Mouse (Mus musculus) limb, embryonic 11.5 days (tissue): ENCODE measurements around the gene Ap1b1. TPM values are rescaled to one million over a fixed set of nuclear protein-coding genes. Genes with fewer than 3 reads are reported as not detected.

Experiments used
- ATAC-seq: fragments of 200-750 bp; cut with Nextera tagmentation; 2 replicates; pipeline ENCODE4 v1.8.0; 2017; ENCODE audit warnings: low read depth; ENCODE audit not compliant: insufficient number of reproducible peaks, low FRiP score, low TSS enrichment
- DNase-seq: peaks from one replicate; pipeline ENCODE4 v3.0.0-alpha.2; 2015; ENCODE audit warnings: low spot score
- H3K27ac ChIP-seq: fragments of 300-500 bp; sonication (generic); replicated peaks from 2 replicates; pipeline ENCODE4 v1.5.1; 2014; ENCODE audit warnings: low read depth, mild to moderate bottlenecking, low read length
- H3K27me3 ChIP-seq: fragments of 300-500 bp; sonication (generic); 2 replicates; pipeline ENCODE4 v1.6.1; 2014; ENCODE audit warnings: mild to moderate bottlenecking, low read length, mixed read lengths; ENCODE audit not compliant: control insufficient read depth, insufficient read depth
- H3K36me3 ChIP-seq: fragments of 300-500 bp; sonication (generic); 2 replicates; pipeline ENCODE4 v1.6.1; 2014; ENCODE audit warnings: mild to moderate bottlenecking, low read length, moderate library complexity, mixed read lengths; ENCODE audit not compliant: control insufficient read depth, insufficient read depth
- H3K4me1 ChIP-seq: fragments of 300-500 bp; sonication (generic); 2 replicates; pipeline ENCODE4 v1.6.1; 2014; ENCODE audit warnings: low read length, mixed read lengths; ENCODE audit not compliant: control insufficient read depth, insufficient read depth
- H3K4me2 ChIP-seq: fragments of 300-500 bp; sonication (generic); 2 replicates; pipeline ENCODE4 v1.6.1; 2014; ENCODE audit warnings: low read depth, mild to moderate bottlenecking, moderate library complexity; ENCODE audit not compliant: severe bottlenecking
- H3K4me3 ChIP-seq: fragments of 300-500 bp; sonication (generic); 2 replicates; pipeline ENCODE4 v1.5.1; 2014; ENCODE audit warnings: low read depth, low read length
- H3K9ac ChIP-seq: fragments of 300-500 bp; sonication (generic); 2 replicates; pipeline ENCODE4 v1.6.1; 2014; ENCODE audit warnings: mild to moderate bottlenecking, low read length
- H3K9me3 ChIP-seq: fragments of 300-500 bp; sonication (generic); 2 replicates; pipeline ENCODE4 v1.6.1; 2016; ENCODE audit warnings: low read length; ENCODE audit not compliant: control insufficient read depth
- WGBS: fragments of 180-500 bp; shearing (Covaris S2); extraction: QIAGEN DNeasy Blood & Tissue Kit; methylation state at CpG from one replicate; pipeline ENCODE4 v1.1.7; 2014; 5-methylcytosine and 5-hydroxymethylcytosine counted together
- polyA plus RNA-seq: library from polyadenylated mRNA; unstranded; fragments of >200 nt; fragmentation: Nextera tagmentation; extraction: Ambion mirVana; gene quantifications from 2 replicates; pipeline ENCODE4 v1.2.1, GENCODE M21; 2014

Gene Ap1b1
- polyA plus RNA-seq, 1 experiment from 2014 or later = 48.9 TPM

DNA sequence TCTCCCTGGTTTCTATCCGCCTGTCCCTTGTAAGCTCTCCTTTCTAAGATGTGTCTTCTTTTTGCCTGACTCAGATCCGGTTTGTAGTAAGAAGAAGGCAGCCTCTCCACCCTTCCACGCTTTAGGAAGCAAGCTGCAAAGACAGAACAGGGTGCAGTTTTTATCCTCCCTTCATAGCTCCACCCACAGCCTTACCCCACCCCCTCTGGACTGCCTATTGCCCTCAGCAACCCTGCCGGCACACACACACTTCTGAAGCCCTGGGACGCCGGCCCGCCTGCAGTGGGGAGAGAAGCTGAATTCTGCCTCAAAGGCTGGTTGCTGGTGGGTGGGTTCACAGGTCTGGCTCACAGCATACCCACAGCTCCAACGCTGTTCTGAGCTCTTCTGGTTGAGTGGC lies 32.7 kb upstream of the Ap1b1 start:
- Histone ChIP-seq H3K9me3 (no peaks in the 10 kb centered on the region), H3K36me3 (no peaks in the 10 kb centered on the region), H3K9ac (no peak overlapping the region), H3K27me3 (peaks cover 51% of the 10 kb centered on the region), H3K4me3 (no peak overlapping the region), H3K4me1 (no peaks in the 10 kb centered on the region), H3K27ac (no peak overlapping the region), H3K4me2 (no peak overlapping the region)
- no peak for ATAC-seq
- WGBS = under 1% methylated on average over 8 of the region's 8 CpGs
- DNase-seq = no peak

DNA sequence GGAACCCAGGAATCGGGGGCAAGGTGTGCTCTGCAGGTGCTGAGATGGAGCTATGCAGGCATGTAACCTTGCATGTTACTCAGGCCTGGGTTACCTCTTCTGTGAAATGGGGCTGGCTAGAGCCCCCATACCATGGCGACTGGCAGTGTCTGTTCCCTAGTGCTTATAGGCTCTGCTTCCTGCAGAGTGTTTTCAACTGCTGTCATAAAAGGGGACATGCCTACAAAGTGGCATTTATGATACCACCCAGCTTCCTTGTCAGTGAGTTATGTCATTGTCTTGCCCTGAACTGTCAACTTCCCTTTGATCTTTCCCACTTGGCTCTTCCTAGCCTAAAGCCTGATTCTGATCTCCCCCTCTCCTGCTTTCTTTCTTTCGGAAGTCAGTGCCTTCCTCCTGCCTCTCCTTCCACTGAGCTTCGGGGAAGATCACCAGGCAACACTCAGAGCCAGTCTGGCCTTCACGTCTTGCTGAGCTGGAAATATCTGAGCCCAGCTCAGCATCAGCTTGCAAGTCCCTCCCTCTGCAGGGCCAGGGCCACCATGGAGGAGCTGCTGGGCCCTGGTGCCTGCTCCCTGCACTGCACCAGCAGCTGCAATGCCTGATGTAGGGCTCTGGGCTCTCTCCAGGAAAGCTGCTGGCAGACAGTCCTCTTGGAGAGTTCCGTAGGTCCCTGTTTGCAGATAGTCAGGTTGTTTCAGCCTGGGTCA lies 23.4 kb upstream of the Ap1b1 start:
- ATAC-seq (no peak), DNase-seq (no peak)
- Histone ChIP-seq H3K27me3 (no peaks in the 10 kb centered on the region), H3K9ac (no peak overlapping the region), H3K4me1 (no peaks in the 10 kb centered on the region), H3K4me2 (no peak overlapping the region), H3K9me3 (no peaks in the 10 kb centered on the region), H3K36me3 (no peaks in the 10 kb centered on the region), H3K27ac (no peak overlapping the region), H3K4me3 (no peak overlapping the region)
- 30% methylated on average over 6 of the region's 6 CpGs for WGBS

- H3K9ac ChIP-seq = no peak overlapping the region
- H3K27me3 ChIP-seq = no peaks in the 10 kb centered on the region
- no peak overlapping the region for H3K27ac ChIP-seq
- H3K9me3 ChIP-seq = no peaks in the 10 kb centered on the region
- no peak overlapping the region for H3K4me3 ChIP-seq
- no peaks in the 10 kb centered on the region for H3K4me1 ChIP-seq
- no peak for DNase-seq
- H3K4me2 ChIP-seq = no peak overlapping the region
- ATAC-seq = no peak
- WGBS = 64% methylated on average over 2 of the region's 2 CpGs
- no peaks in the 10 kb centered on the region for H3K36me3 ChIP-seq
Measured at GRCm38 (mm10) chr11:4966325-4966724, 20.3 kb upstream of the Ap1b1 start.

DNA sequence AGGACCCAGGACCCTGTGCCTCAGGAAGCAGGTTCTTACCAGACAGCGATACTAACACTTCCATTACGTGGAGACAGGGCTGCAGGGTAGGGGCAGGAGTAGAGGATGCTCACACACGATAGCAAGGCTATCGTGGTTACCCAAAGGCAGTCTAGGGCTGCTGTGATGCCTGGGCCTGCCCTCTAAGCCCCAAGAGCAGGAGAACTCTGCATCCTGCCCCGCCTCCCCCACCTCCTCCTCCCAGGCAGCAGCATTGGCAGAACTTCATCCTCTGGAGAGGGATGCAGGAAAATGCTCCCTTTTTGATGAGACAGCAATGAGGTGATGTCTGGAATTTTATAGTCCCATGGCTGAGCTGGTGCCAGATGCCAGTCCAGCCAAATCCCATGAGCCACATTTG lies 19.7 kb upstream of the Ap1b1 start:
- Histone ChIP-seq H3K9ac (no peak overlapping the region), H3K9me3 (no peaks in the 10 kb centered on the region), H3K4me2 (no peak overlapping the region), H3K27me3 (no peaks in the 10 kb centered on the region), H3K4me1 (no peaks in the 10 kb centered on the region), H3K27ac (no peak overlapping the region), H3K4me3 (no peak overlapping the region), H3K36me3 (no peaks in the 10 kb centered on the region)
- WGBS = 56% methylated on average over 5 of the region's 5 CpGs
- DNase-seq (no peak), ATAC-seq (no peak)

DNA sequence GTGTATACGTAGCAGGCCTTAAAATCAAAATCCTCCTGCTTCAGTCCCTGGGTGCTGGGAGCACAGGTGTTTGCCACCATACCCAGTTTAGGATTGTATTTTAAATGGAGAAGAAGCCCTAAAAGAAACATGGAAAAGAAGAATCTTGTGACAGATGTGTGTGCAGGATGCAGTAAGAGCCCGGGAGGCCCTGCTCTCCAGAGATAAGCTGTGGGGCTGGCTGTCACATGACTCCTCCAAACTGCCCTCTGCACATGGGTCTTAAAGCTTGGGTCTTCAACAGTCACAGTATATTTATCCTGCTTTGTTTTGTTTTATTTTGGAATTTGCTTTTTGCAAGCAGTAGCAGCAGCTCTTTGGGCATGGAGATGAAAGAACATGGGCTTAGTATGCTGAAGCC lies 19.1 kb upstream of the Ap1b1 start:
- no peaks in the 10 kb centered on the region for H3K27me3 ChIP-seq
- H3K4me1 ChIP-seq = no peaks in the 10 kb centered on the region
- WGBS = 57% methylated on average over 2 of the region's 2 CpGs
- H3K9me3 ChIP-seq = no peaks in the 10 kb centered on the region
- H3K4me2 ChIP-seq = no peak overlapping the region
- H3K4me3 ChIP-seq = no peak overlapping the region
- DNase-seq = no peak
- H3K9ac ChIP-seq = no peak overlapping the region
- H3K27ac ChIP-seq = no peak overlapping the region
- ATAC-seq = no peak
- H3K36me3 ChIP-seq = no peaks in the 10 kb centered on the region

DNA sequence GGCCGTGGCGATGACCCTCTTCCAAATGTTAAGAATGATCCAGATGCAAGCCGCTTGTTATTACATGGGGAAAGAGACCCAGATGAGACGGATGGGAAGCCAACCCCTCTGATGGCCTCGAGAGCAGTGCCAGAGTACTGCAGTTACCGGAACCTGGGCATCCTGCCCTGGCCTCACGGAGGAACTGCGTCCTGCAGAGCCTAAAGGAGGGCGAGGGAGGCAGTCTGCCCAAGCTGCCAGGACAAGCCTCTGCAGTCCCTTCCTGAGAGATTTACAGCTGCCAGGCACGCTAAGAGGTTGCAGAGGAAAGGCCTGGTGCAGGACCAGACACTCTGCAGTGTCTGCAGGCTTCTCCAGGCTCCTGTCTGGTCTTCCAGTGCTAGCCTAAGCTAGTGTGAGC lies 18.2 kb upstream of the Ap1b1 start:
- Histone ChIP-seq H3K4me1 (no peaks in the 10 kb centered on the region), H3K27ac (no peak overlapping the region), H3K27me3 (no peaks in the 10 kb centered on the region), H3K4me2 (no peak overlapping the region), H3K4me3 (no peak overlapping the region), H3K9ac (no peak overlapping the region), H3K36me3 (no peaks in the 10 kb centered on the region), H3K9me3 (no peaks in the 10 kb centered on the region)
- WGBS = 53% methylated on average over 10 of the region's 10 CpGs
- DNase-seq (no peak), ATAC-seq (no peak)

DNA sequence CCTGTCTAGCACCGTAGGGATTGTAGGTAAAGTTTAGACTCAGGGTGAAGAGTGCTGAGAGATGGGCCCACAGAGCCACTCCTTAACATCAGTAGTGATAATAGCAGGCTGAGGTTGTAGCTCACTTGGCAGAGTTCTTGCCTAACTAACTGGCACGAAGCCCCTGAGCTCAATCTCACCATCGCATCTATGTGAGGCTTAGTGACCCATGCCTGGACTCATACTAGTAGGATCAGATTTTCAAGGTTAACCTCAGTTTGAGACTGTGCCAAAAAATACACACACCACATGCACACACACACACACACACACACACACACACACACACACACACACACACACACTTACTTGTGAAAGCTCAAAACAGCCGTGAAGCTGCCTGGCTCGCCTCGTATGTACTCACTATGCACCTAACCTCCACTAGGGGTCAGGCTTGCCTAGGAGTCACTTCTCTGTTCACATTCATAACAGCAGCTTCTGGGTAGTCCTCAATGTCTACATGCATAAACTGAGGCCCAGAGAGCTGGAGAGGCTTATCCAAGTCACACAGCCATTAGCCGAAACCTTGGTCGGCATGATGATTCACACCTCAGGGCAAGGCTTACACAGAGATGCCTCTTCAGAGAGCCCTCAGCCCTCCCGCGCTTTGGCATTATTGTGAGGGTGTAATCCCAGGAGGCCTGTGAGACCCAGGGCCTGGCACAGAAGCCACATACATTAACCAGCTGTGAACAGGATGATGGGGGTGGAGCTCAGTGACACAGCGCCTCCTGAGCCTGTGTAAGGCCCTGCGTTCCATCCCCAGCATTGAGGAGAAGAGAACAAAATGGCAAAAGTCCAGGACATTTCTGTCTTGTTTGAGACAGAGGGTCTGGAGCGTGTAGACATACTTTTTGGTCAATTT lies 13.4 kb upstream of the Ap1b1 start:
- DNase-seq (peak; percentile 67), ATAC-seq (no peak)
- Histone ChIP-seq H3K27me3 (peaks cover 23% of the 10 kb centered on the region), H3K27ac (no peak overlapping the region), H3K36me3 (no peaks in the 10 kb centered on the region), H3K9ac (no peak overlapping the region), H3K4me1 (no peaks in the 10 kb centered on the region), H3K4me3 (no peak overlapping the region), H3K4me2 (no peak overlapping the region), H3K9me3 (no peaks in the 10 kb centered on the region)
- WGBS = 62% methylated on average over 13 of the region's 13 CpGs

- Histone ChIP-seq H3K27me3 (peaks cover 23% of the 10 kb centered on the region), H3K4me3 (no peak overlapping the region), H3K36me3 (no peaks in the 10 kb centered on the region), H3K4me2 (no peak overlapping the region), H3K4me1 (no peaks in the 10 kb centered on the region), H3K9ac (no peak overlapping the region), H3K9me3 (no peaks in the 10 kb centered on the region), H3K27ac (no peak overlapping the region)
- DNase-seq (no peak), ATAC-seq (no peak)
- WGBS = 95% methylated on average over 2 of the region's 2 CpGs
Measured at GRCm38 (mm10) chr11:4973871-4974256, 12.8 kb upstream of the Ap1b1 start.
